Mouse (Mus musculus): ENCODE data around the gene Sec61a2.

GRCm38 (mm10) chr2:5941861-5942415 is 46.7 kb upstream of the Sec61a2 start:
- TF ChIP-seq POLR2A (IDR thresholded peaks at IDR 0.05; ENCODE audit: low read depth, low read length) (no peak), CTCF (IDR thresholded peaks at IDR 0.05; ENCODE audit: borderline replicate concordance, insufficient read depth, low read length) (no peak)
